Mouse (Mus musculus) CD4-positive naive resting alpha-beta T cell, adult 57 days (primary cell): Measurements from ENCODE around the gene Gins3. TPM values are rescaled to one million over a fixed set of nuclear protein-coding genes. Genes with fewer than 3 reads are reported as not detected.

ENCODE experiments used
- total RNA-seq: library from RNA; stranded (reverse); gene quantifications from one replicate; pipeline ENCODE4 v1.2.4, GENCODE M21; 2023

Gene Gins3
- 4.1 TPM for total RNA-seq

GRCm38 (mm10) chr8:95633262-95634062, at the start of gene Gins3:
TSS of gene Gins3 (plus strand) at chr8:95633453.

GRCm38 (mm10) chr8:95676631-95677030, 43.4 kb downstream of the Gins3 start, which contains the start of gene Ndrg4:
TSS of gene Ndrg4 (plus strand) at chr8:95676980.

Other genes with a start within 250 kb of the Gins3 start
- 66.6 TPM for gene Cfap20, start 198.6 kb upstream of the Gins3 start, total RNA-seq
- 67.1 TPM for gene Csnk2a2, start 143.4 kb upstream of the Gins3 start, total RNA-seq
- gene Ccdc113, start 99.4 kb upstream of the Gins3 start, total RNA-seq, result not detected
- not detected for gene Prss54, start 57.1 kb upstream of the Gins3 start, total RNA-seq
- gene Ndrg4, start 43.5 kb downstream of the Gins3 start, total RNA-seq, result 0.98 TPM
- 50.0 TPM for gene Setd6, start 82.4 kb downstream of the Gins3 start, total RNA-seq
- gene Cnot1, start 174.0 kb downstream of the Gins3 start, total RNA-seq, result 321 TPM
- gene Sap18b, start 191.9 kb downstream of the Gins3 start, total RNA-seq, result 72.7 TPM
- 13.2 TPM for gene Slc38a7, start 220.1 kb downstream of the Gins3 start, total RNA-seq